Mouse (Mus musculus) liver, embryonic 13.5 days (tissue): ENCODE data around the gene Mthfd2l. TPM values are rescaled to one million over a fixed set of nuclear protein-coding genes. Genes with fewer than 3 reads are reported as not detected.

ENCODE experiments used
- ATAC-seq: fragments of 200-750 bp; cut with Nextera tagmentation; 2 replicates; pipeline ENCODE4 v1.8.0; 2017; ENCODE audit warnings: low read depth, mild to moderate bottlenecking, moderate number of reproducible peaks, moderate library complexity
- DNase-seq: peaks from one replicate; pipeline ENCODE4 v3.0.0; 2022
- H3K27ac ChIP-seq: fragments of 300-500 bp; sonication (generic); 2 replicates; pipeline ENCODE4 v1.5.1; 2015; ENCODE audit warnings: moderate library complexity, mild to moderate bottlenecking, inconsistent platforms
- H3K27me3 ChIP-seq: fragments of 300-500 bp; sonication (generic); 2 replicates; pipeline ENCODE4 v1.6.1; 2015; ENCODE audit warnings: mild to moderate bottlenecking, inconsistent platforms
- H3K36me3 ChIP-seq: fragments of 300-500 bp; sonication (generic); 2 replicates; pipeline ENCODE4 v1.6.1; 2015; ENCODE audit warnings: mild to moderate bottlenecking, inconsistent platforms
- H3K4me1 ChIP-seq: fragments of 300-500 bp; sonication (generic); replicated peaks from 2 replicates; pipeline ENCODE4 v1.6.1; 2015; ENCODE audit warnings: inconsistent platforms
- H3K4me2 ChIP-seq: fragments of 300-500 bp; sonication (generic); 2 replicates; pipeline ENCODE4 v1.6.1; 2015; ENCODE audit warnings: inconsistent platforms, mild to moderate bottlenecking, moderate library complexity
- H3K4me3 ChIP-seq: fragments of 300-500 bp; sonication (generic); replicated peaks from 2 replicates; pipeline ENCODE4 v1.5.1; 2015; ENCODE audit warnings: mild to moderate bottlenecking, inconsistent platforms
- H3K9ac ChIP-seq: fragments of 300-500 bp; sonication (generic); 2 replicates; pipeline ENCODE4 v1.6.1; 2015; ENCODE audit warnings: mild to moderate bottlenecking, inconsistent platforms
- H3K9me3 ChIP-seq: fragments of 300-500 bp; sonication (generic); replicated peaks from 2 replicates; pipeline ENCODE4 v1.6.1; 2016; ENCODE audit warnings: inconsistent platforms
- WGBS: fragments of 180-500 bp; shearing (Covaris S2); methylation state at CpG from one replicate; pipeline ENCODE4 v1.1.7; 2015; ENCODE audit not compliant: insufficient replicate concordance; 5-methylcytosine and 5-hydroxymethylcytosine counted together
- polyA plus RNA-seq: library from polyadenylated mRNA; unstranded; fragments of >200 nt; fragmentation: Nextera tagmentation; extraction: Ambion mirVana; gene quantifications from 2 replicates; pipeline ENCODE4 v1.2.1, GENCODE M21; 2015

Gene Mthfd2l
- polyA plus RNA-seq, 1 experiment from 2014 or later, result 9.7 TPM

DNA sequence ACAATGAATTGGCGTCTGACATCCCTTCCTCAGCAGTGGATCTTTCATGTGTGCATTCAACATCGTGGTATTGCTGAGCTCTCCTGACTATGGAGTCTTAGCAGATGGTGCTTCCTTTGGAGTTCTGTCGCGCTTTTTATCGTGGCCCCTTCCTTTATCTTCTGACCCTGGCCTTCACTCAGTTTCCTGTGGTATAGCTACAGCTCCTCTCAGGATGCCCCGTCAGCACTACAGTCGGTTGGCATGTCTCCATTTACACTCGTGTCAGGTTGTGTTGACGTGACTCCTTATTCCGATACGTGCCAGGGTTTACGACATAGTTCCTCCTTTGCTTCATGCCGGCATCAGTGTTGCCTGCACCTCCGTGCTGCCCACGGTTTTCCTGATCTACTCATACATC is 18.6 kb downstream of the Mthfd2l start:
- H3K27ac ChIP-seq, result no peak overlapping the region
- DNase-seq (no peak), ATAC-seq (peak; percentile 43)
- 27% methylated on average over 15 of the region's 15 CpGs for WGBS
- H3K9ac ChIP-seq, result no peak overlapping the region
- no peaks in the 10 kb centered on the region for H3K27me3 ChIP-seq
- H3K4me1 ChIP-seq, result peaks cover 38% of the 10 kb centered on the region
- H3K36me3 ChIP-seq, result no peaks in the 10 kb centered on the region
- no peaks in the 10 kb centered on the region for H3K9me3 ChIP-seq
- H3K4me3 ChIP-seq, result no peak overlapping the region
- no peak overlapping the region for H3K4me2 ChIP-seq

DNA sequence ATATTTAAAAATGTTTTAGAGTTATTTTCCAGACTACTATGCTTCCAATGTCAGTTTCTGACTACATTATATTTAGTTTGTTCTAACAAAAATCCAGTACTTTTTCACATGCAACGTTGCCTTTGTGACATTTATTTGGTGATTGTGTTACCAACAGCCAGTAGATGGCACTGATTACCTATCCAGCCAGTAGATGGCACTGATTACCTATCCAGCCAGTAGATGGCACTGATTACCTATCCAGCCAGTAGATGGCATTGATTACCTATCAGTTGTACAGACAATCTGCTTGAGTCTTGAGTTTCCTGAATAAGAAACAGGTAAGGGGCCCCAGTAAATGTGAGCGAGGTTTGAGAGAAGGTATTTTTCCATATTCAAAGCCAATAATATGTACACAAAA is 20.6 kb downstream of the Mthfd2l start:
- Histone ChIP-seq H3K4me3 (no peak overlapping the region), H3K4me1 (peaks cover 21% of the 10 kb centered on the region), H3K27ac (no peak overlapping the region), H3K9ac (no peak overlapping the region), H3K36me3 (no peaks in the 10 kb centered on the region), H3K27me3 (no peaks in the 10 kb centered on the region), H3K9me3 (no peaks in the 10 kb centered on the region), H3K4me2 (no peak overlapping the region)
- no peak for ATAC-seq
- DNase-seq, result no peak
- WGBS, result 29% methylated on average over 2 of the region's 2 CpGs

DNA sequence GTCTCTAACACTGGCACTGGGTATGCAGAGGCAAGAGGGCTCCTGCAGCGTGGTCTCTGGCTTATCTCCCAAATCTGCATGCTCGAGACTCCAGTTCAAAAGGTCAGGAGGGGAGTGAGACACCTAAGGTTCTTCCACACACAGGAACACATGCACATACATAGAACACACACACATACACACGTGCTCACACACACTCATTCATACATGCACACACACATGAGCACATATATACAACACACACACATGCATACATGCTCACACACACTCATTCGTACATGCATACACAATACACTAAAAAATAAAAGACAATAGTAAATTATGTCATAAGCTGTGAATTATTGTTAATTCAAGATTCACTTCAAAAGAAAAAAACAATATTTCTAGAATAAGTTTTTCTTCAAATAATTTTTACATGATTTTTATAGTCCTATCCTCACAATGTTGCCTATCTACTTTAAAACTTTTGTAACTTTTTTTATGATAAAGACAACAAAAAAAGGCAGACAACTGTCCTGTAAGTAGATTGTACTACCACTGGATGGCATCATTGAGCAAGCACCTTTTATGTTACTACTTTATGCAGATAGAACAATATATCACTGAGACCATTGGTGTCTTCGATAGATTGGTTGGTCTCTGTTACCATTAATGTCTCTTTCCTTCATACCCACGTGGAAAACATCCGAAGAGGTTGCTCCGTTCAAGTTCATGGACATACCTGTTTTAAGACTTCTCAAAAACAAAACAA is 22.0 kb downstream of the Mthfd2l start:
- DNase-seq (no peak), ATAC-seq (no peak)
- Histone ChIP-seq H3K4me1 (peaks cover 8% of the 10 kb centered on the region), H3K9me3 (no peaks in the 10 kb centered on the region), H3K27ac (no peak overlapping the region), H3K27me3 (no peaks in the 10 kb centered on the region), H3K36me3 (no peaks in the 10 kb centered on the region), H3K4me3 (no peak overlapping the region), H3K9ac (no peak overlapping the region), H3K4me2 (no peak overlapping the region)
- 58% methylated on average over 8 of the region's 8 CpGs for WGBS

DNA sequence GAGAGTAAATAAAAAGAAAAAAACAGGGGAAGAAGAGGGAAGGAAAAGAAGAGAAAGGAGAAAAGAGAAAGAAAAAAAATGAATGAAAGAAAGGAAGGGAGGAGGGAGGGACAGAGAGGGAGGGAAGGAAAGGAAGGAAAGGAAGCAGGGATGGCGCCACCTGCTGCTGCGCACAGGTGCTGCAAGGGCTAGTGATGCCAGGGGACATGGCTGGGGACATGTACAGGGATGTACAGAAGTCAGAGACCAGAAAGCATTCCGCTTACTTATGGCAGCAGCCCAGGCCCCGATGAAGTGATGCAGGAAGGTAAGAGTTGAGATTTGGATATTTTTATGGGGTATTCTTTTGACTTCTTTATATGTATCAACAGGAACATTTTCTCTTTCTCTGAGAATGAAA is 33.4 kb downstream of the Mthfd2l start:
- H3K36me3 ChIP-seq, result no peaks in the 10 kb centered on the region
- peak; percentile 31 for DNase-seq
- 49% methylated on average over 4 of the region's 4 CpGs for WGBS
- H3K4me3 ChIP-seq, result no peak overlapping the region
- no peaks in the 10 kb centered on the region for H3K9me3 ChIP-seq
- H3K27me3 ChIP-seq, result no peaks in the 10 kb centered on the region
- H3K27ac ChIP-seq, result no peak overlapping the region
- H3K9ac ChIP-seq, result no peak overlapping the region
- no peak for ATAC-seq
- no peaks in the 10 kb centered on the region for H3K4me1 ChIP-seq
- no peak overlapping the region for H3K4me2 ChIP-seq

GRCm38 (mm10) chr5:90964764-90965163 is 33.8 kb downstream of the Mthfd2l start:
- Histone ChIP-seq H3K27ac (no peak overlapping the region), H3K36me3 (no peaks in the 10 kb centered on the region), H3K9me3 (no peaks in the 10 kb centered on the region), H3K4me2 (no peak overlapping the region), H3K4me1 (no peaks in the 10 kb centered on the region), H3K4me3 (no peak overlapping the region), H3K27me3 (no peaks in the 10 kb centered on the region), H3K9ac (no peak overlapping the region)
- ATAC-seq, result no peak
- no peak for DNase-seq
- 66% methylated on average over 4 of the region's 4 CpGs for WGBS

- H3K4me3 ChIP-seq, result no peak overlapping the region
- no peak overlapping the region for H3K4me2 ChIP-seq
- no peak overlapping the region for H3K9ac ChIP-seq
- WGBS, result 52% methylated on average over 4 of the region's 4 CpGs
- H3K27me3 ChIP-seq, result no peaks in the 10 kb centered on the region
- H3K4me1 ChIP-seq, result no peaks in the 10 kb centered on the region
- no peak for DNase-seq
- no peak for ATAC-seq
- no peaks in the 10 kb centered on the region for H3K9me3 ChIP-seq
- no peak overlapping the region for H3K27ac ChIP-seq
- no peaks in the 10 kb centered on the region for H3K36me3 ChIP-seq
Observed at GRCm38 (mm10) chr5:90965386-90965785, 34.5 kb downstream of the Mthfd2l start.

GRCm38 (mm10) chr5:90977244-90977643 is 46.3 kb downstream of the Mthfd2l start:
- Histone ChIP-seq H3K27ac (no peak overlapping the region), H3K4me2 (no peak overlapping the region), H3K4me1 (no peaks in the 10 kb centered on the region), H3K27me3 (no peaks in the 10 kb centered on the region), H3K36me3 (no peaks in the 10 kb centered on the region), H3K9ac (no peak overlapping the region), H3K9me3 (no peaks in the 10 kb centered on the region), H3K4me3 (no peak overlapping the region)
- 79% methylated on average over 4 of the region's 4 CpGs for WGBS
- ATAC-seq (no peak), DNase-seq (no peak)

DNA sequence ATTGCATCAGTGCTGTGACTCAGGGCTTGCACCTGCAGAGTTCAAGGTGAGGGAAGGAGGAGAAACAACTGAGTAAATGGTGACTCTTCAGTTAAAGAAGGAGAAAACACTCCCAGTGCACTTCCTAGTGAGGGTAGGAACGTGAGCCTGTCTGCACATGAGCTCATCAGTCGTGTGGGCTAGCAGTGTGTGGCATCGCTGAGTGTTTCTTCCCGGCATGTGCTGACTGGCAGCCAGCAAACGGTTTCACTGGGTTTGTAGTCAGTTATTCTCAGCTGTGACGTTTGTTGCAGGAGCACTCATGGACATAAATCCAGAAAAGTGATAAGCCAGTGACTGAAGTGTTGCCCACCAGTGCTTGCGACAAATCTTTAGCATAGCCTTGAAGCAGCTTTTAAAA is 49.4 kb downstream of the Mthfd2l start:
- no peak overlapping the region for H3K4me2 ChIP-seq
- no peaks in the 10 kb centered on the region for H3K27me3 ChIP-seq
- ATAC-seq (no peak), DNase-seq (no peak)
- H3K9ac ChIP-seq, result no peak overlapping the region
- 70% methylated on average over 7 of the region's 7 CpGs for WGBS
- H3K4me3 ChIP-seq, result no peak overlapping the region
- no peaks in the 10 kb centered on the region for H3K4me1 ChIP-seq
- H3K36me3 ChIP-seq, result no peaks in the 10 kb centered on the region
- H3K27ac ChIP-seq, result no peak overlapping the region
- no peaks in the 10 kb centered on the region for H3K9me3 ChIP-seq

GRCm38 (mm10) chr5:90987605-90988004 is 56.7 kb downstream of the Mthfd2l start:
- Histone ChIP-seq H3K9ac (no peak overlapping the region), H3K36me3 (no peaks in the 10 kb centered on the region), H3K27ac (no peak overlapping the region), H3K4me2 (no peak overlapping the region), H3K4me1 (no peaks in the 10 kb centered on the region), H3K4me3 (no peak overlapping the region), H3K27me3 (no peaks in the 10 kb centered on the region), H3K9me3 (no peaks in the 10 kb centered on the region)
- no peak for ATAC-seq
- 71% methylated on average over 5 of the region's 5 CpGs for WGBS
- no peak for DNase-seq

GRCm38 (mm10) chr5:90988149-90988548 is 57.2 kb downstream of the Mthfd2l start:
- Histone ChIP-seq H3K4me2 (no peak overlapping the region), H3K9ac (no peak overlapping the region), H3K36me3 (no peaks in the 10 kb centered on the region), H3K4me1 (no peaks in the 10 kb centered on the region), H3K4me3 (no peak overlapping the region), H3K27ac (no peak overlapping the region), H3K9me3 (no peaks in the 10 kb centered on the region), H3K27me3 (no peaks in the 10 kb centered on the region)
- ATAC-seq, result no peak
- WGBS, result 67% methylated on average over 3 of the region's 3 CpGs
- no peak for DNase-seq

DNA sequence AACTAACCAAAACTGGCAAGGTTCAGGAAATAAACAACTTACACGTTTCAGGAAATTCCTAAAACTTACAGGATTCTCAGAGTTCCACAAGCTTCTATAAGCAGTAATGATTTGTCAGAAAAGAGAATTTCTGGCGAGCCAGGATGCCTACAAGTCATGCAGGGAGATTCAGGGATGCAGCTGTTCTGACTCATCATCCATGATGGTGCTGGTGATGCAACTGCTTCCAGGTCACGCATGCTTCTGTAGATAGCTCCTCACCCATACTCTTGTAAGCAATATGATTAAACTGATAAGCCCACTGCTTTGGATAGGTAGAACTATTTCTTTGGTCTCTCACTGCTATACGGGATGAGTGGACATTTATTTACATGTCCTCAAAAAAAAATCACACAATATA is 57.7 kb downstream of the Mthfd2l start:
- WGBS, result 64% methylated on average over 4 of the region's 4 CpGs
- Histone ChIP-seq H3K4me1 (no peaks in the 10 kb centered on the region), H3K36me3 (no peaks in the 10 kb centered on the region), H3K9ac (no peak overlapping the region), H3K4me2 (no peak overlapping the region), H3K27ac (no peak overlapping the region), H3K9me3 (no peaks in the 10 kb centered on the region), H3K27me3 (no peaks in the 10 kb centered on the region), H3K4me3 (no peak overlapping the region)
- ATAC-seq, result no peak
- no peak for DNase-seq

DNA sequence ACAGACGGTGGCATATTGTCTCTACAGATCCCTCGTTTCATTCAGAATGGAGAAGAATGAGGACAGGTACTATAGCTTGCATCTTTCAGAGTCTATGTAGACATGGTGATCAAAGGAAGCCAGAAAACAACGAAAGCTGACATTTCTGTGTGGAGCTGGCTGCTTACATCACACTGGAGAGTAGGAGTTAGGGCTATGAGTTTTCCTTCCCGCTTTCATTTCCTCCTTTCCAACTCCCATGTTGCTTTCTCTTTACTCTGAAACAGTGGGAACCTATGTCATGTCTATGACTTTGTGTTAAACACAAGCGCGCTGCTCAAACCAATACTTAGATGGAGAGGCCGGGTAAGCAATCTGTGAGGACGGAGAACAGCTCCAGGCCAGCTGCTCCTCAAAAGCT is 69.0 kb downstream of the Mthfd2l start:
- H3K36me3 ChIP-seq, result no peaks in the 10 kb centered on the region
- H3K4me2 ChIP-seq, result no peak overlapping the region
- WGBS, result 74% methylated on average over 8 of the region's 8 CpGs
- H3K9me3 ChIP-seq, result no peaks in the 10 kb centered on the region
- no peak for DNase-seq
- no peak overlapping the region for H3K4me3 ChIP-seq
- no peaks in the 10 kb centered on the region for H3K27me3 ChIP-seq
- H3K4me1 ChIP-seq, result no peaks in the 10 kb centered on the region
- no peak for ATAC-seq
- H3K27ac ChIP-seq, result no peak overlapping the region
- H3K9ac ChIP-seq, result no peak overlapping the region
